Mouse (Mus musculus): Measurements from ENCODE around the gene Gm2a. TPM values are rescaled to one million over a fixed set of nuclear protein-coding genes. Genes with fewer than 3 reads are reported as not detected.

Gm2a gene
- total and polyA plus RNA-seq, 2 experiments from 2014 or later: 46.4 to 50.0 TPM

DNA sequence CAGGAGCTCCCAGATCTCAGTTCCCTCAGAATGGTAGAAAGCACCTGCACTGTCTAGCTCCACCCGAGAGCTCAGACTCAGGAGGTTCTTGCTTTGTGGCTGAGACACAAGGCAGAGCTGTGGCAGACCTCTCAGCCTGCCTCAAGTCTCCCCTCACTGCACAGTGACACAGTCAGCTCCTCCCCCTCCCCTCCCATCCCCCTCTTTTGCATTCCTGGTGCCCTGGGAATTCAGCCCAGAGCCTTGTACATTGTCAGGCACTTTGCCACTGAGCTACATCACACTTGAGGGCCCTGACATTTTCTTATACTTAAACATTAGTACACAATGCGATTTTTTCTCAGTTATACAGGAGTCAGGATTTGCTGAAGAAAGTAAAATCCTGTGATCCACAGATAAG lies 28.9 kb upstream of the Gm2a start:
- no peaks in the 10 kb centered on the region for H3K4me1 ChIP-seq (ENCODE audit: insufficient read depth, low read length)
- no peaks in the 10 kb centered on the region for H3K36me3 ChIP-seq (ENCODE audit: insufficient read depth, low read length)
- no peak for TF ChIP-seq CTCF (IDR thresholded peaks at IDR 0.05)
- 42% methylated on average over 2 of the region's 2 CpGs for WGBS
- no peaks in the 10 kb centered on the region for H3K9me3 ChIP-seq (ENCODE audit: low read length)
- H3K4me2 ChIP-seq (ENCODE audit: low read depth, low read length, poor library complexity, severe bottlenecking): no peak overlapping the region
- no peak overlapping the region for H3K4me3 ChIP-seq (ENCODE audit: low read depth, low read length)
- no peak overlapping the region for H3K27ac ChIP-seq (ENCODE audit: low read depth, low read length)
- ATAC-seq (ENCODE audit: low FRiP score) (no peak), DNase-seq (ENCODE audit: low spot score) (peak; percentile 42)
- H3K9ac ChIP-seq (replicated peaks; ENCODE audit: low read length, poor library complexity, severe bottlenecking): no peak overlapping the region
- no peaks in the 10 kb centered on the region for H3K27me3 ChIP-seq (ENCODE audit: insufficient read depth, low read length)

GRCm38 (mm10) chr11:55071344-55071743 lies 26.6 kb upstream of the Gm2a start:
- Histone ChIP-seq H3K27me3 (ENCODE audit: insufficient read depth, low read length) (no peaks in the 10 kb centered on the region), H3K4me3 (ENCODE audit: low read depth, low read length) (no peak overlapping the region), H3K27ac (ENCODE audit: low read depth, low read length) (no peak overlapping the region), H3K4me2 (ENCODE audit: low read depth, low read length, poor library complexity, severe bottlenecking) (no peak overlapping the region), H3K36me3 (ENCODE audit: insufficient read depth, low read length) (no peaks in the 10 kb centered on the region), H3K9me3 (ENCODE audit: low read length) (no peaks in the 10 kb centered on the region), H3K9ac (replicated peaks; ENCODE audit: low read length, poor library complexity, severe bottlenecking) (no peak overlapping the region), H3K4me1 (ENCODE audit: insufficient read depth, low read length) (no peaks in the 10 kb centered on the region)
- whole genome bisulfite sequencing: 90% methylated on average over 5 of the region's 5 CpGs
- ATAC-seq (ENCODE audit: low FRiP score) (no peak), DNase-seq (ENCODE audit: low spot score) (no peak)
- TF ChIP-seq CTCF (IDR thresholded peaks at IDR 0.05): no peak

DNA sequence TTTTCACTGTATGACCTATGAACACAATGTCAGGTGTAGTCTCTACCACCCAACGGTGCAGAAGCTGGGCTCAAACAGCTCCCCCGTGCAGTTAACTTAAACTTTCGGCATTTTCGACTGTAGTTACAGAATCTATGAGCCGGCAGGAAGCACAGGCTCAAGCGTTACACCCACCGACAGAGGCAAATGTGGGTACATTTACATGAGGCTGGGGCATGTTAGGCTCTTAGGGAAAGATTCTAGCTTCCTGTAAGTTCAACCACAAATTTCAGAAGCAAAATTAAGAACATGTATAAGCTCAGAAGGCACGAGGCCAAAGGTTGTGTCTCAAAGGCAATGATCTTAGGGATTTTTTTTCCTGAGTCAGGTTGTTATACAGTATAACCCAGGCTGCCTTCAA lies 25.4 kb upstream of the Gm2a start:
- Histone ChIP-seq H3K9ac (replicated peaks; ENCODE audit: low read length, poor library complexity, severe bottlenecking) (no peak overlapping the region), H3K27ac (ENCODE audit: low read depth, low read length) (no peak overlapping the region), H3K9me3 (ENCODE audit: low read length) (no peaks in the 10 kb centered on the region), H3K4me2 (ENCODE audit: low read depth, low read length, poor library complexity, severe bottlenecking) (no peak overlapping the region), H3K4me3 (ENCODE audit: low read depth, low read length) (no peak overlapping the region), H3K27me3 (ENCODE audit: insufficient read depth, low read length) (no peaks in the 10 kb centered on the region), H3K36me3 (ENCODE audit: insufficient read depth, low read length) (no peaks in the 10 kb centered on the region), H3K4me1 (ENCODE audit: insufficient read depth, low read length) (peaks cover 2% of the 10 kb centered on the region; the same call in 1 of the 2 replicates)
- WGBS: 90% methylated on average over 8 of the region's 8 CpGs
- no peak for TF ChIP-seq CTCF (IDR thresholded peaks at IDR 0.05)
- DNase-seq (ENCODE audit: low spot score) (no peak), ATAC-seq (ENCODE audit: low FRiP score) (no peak)

GRCm38 (mm10) chr11:55073191-55073590 lies 24.7 kb upstream of the Gm2a start:
- no peaks in the 10 kb centered on the region for H3K27me3 ChIP-seq (ENCODE audit: insufficient read depth, low read length)
- WGBS: 86% methylated on average over 10 of the region's 10 CpGs
- no peak for TF ChIP-seq CTCF (IDR thresholded peaks at IDR 0.05)
- H3K4me1 ChIP-seq (ENCODE audit: insufficient read depth, low read length): peaks cover 5% of the 10 kb centered on the region
- DNase-seq (ENCODE audit: low spot score) (no peak), ATAC-seq (ENCODE audit: low FRiP score) (no peak)
- no peak overlapping the region for H3K4me2 ChIP-seq (ENCODE audit: low read depth, low read length, poor library complexity, severe bottlenecking)
- no peak overlapping the region for H3K9ac ChIP-seq (replicated peaks; ENCODE audit: low read length, poor library complexity, severe bottlenecking)
- no peaks in the 10 kb centered on the region for H3K9me3 ChIP-seq (ENCODE audit: low read length)
- no peak overlapping the region for H3K4me3 ChIP-seq (ENCODE audit: low read depth, low read length)
- no peaks in the 10 kb centered on the region for H3K36me3 ChIP-seq (ENCODE audit: insufficient read depth, low read length)
- H3K27ac ChIP-seq (ENCODE audit: low read depth, low read length): no peak overlapping the region

GRCm38 (mm10) chr11:55075602-55076001 lies 22.3 kb upstream of the Gm2a start:
- Histone ChIP-seq H3K4me2 (ENCODE audit: low read depth, low read length, poor library complexity, severe bottlenecking) (no peak overlapping the region), H3K27ac (ENCODE audit: low read depth, low read length) (no peak overlapping the region), H3K27me3 (ENCODE audit: insufficient read depth, low read length) (no peaks in the 10 kb centered on the region), H3K36me3 (ENCODE audit: insufficient read depth, low read length) (no peaks in the 10 kb centered on the region), H3K9me3 (ENCODE audit: low read length) (no peaks in the 10 kb centered on the region), H3K9ac (replicated peaks; ENCODE audit: low read length, poor library complexity, severe bottlenecking) (no peak overlapping the region), H3K4me3 (ENCODE audit: low read depth, low read length) (no peak overlapping the region), H3K4me1 (ENCODE audit: insufficient read depth, low read length) (peaks cover 5% of the 10 kb centered on the region)
- WGBS: 63% methylated on average over 2 of the region's 2 CpGs
- no peak for ATAC-seq (ENCODE audit: low FRiP score)
- no peak for TF ChIP-seq CTCF (IDR thresholded peaks at IDR 0.05)
- DNase-seq (ENCODE audit: low spot score): no peak

- Histone ChIP-seq H3K27me3 (ENCODE audit: insufficient read depth, low read length) (no peaks in the 10 kb centered on the region), H3K9ac (replicated peaks; ENCODE audit: low read length, poor library complexity, severe bottlenecking) (no peak overlapping the region), H3K27ac (ENCODE audit: low read depth, low read length) (no peak overlapping the region), H3K4me2 (ENCODE audit: low read depth, low read length, poor library complexity, severe bottlenecking) (no peak overlapping the region), H3K4me1 (ENCODE audit: insufficient read depth, low read length) (peaks cover 5% of the 10 kb centered on the region), H3K9me3 (ENCODE audit: low read length) (no peaks in the 10 kb centered on the region), H3K4me3 (ENCODE audit: low read depth, low read length) (no peak overlapping the region), H3K36me3 (ENCODE audit: insufficient read depth, low read length) (no peaks in the 10 kb centered on the region)
- WGBS: 91% methylated on average over 5 of the region's 5 CpGs
- ATAC-seq (ENCODE audit: low FRiP score) (no peak), DNase-seq (ENCODE audit: low spot score) (no peak)
- no peak for TF ChIP-seq CTCF (IDR thresholded peaks at IDR 0.05)
These were observed 21.7 kb upstream of the Gm2a start for GRCm38 (mm10) chr11:55076234-55076633.
